ENCODE assay signal across 8 mouse cellular contexts in the genomic region with DNA sequence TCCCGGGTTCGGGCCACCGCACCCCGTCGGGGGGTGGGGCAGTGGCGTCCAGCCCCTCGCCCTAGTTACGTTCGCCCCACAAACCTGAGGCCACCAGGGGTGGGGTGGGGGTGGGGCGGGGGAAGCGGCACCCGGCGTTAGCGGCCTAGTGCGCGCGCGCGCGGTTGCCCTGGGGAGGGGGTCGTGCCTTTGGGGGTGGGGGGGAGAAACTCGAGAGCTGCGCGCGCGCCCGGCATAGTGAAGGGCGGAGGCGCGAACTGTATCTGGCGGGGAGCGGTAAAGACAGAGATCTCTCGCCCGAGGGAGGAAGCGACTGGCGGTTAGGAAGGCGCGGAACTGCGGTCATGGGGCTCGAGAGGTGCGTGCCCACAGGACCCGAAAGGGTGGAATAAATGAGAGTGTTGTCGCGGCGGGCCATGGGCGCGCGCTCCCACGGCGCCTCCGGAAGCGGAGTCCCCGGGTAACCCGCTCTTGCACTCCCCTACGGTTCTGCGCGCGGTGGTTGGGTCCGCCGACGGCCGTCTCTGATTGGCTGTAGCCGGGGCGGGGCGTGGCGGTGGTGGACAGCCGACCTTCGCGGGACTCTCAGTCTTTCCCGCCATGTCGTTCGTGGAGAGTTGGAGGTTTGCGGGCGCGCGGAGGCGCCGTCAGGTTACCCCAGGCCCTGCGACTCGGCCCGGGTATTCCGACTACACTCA. TPM values are rescaled to one million over a fixed set of nuclear protein-coding genes. Genes with fewer than 3 reads are reported as not detected.
DNase-seq lines count a peak whose midpoint lies in the region; ATAC-seq and TF ChIP-seq lines count a peak whose summit lies in the region.

Gene Arl6ip6, plus strand, starts transcription at position 204 of the 698 bp plus-strand sequence.

- no peaks in the 10 kb centered on the region for H3K9me3 ChIP-seq in erythroblast, embryonic 14.5 days (ENCODE audit: control insufficient read depth, low read length)
- H3K9me3 ChIP-seq in heart, embryonic 11.5 days (replicated peaks; ENCODE audit: control insufficient read depth, low read length) = no peaks in the 10 kb centered on the region
- no peaks in the 10 kb centered on the region for H3K9me3 ChIP-seq in kidney, embryonic 16.5 days (ENCODE audit: low read length)

- TF ChIP-seq CTCF in C2C12 (IDR thresholded peaks at IDR 0.05; ENCODE audit: control insufficient read depth, insufficient read depth, insufficient read length) = no peak
- no peak for TF ChIP-seq CTCF in brain, embryonic 14.5 days (IDR thresholded peaks at IDR 0.05; ENCODE audit: borderline replicate concordance, extremely low read depth, insufficient read depth, insufficient read length)
- no peak for TF ChIP-seq CTCF in liver, adult 2 months (IDR thresholded peaks at IDR 0.05; ENCODE audit: low read depth, low read length)

- H3K27ac ChIP-seq in heart, embryonic 11.5 days (ENCODE audit: low read depth, low read length) = peak within 1 kb of the TSS; percentile 95
- peak within 1 kb of the TSS; percentile 97 for H3K27ac ChIP-seq in kidney, embryonic 16.5 days (ENCODE audit: low read length)
- peak within 1 kb of the TSS; percentile 96 for H3K27ac ChIP-seq in liver, adult 2 months (replicated peaks; ENCODE audit: insufficient read depth, low read depth, low read length)

- H3ac ChIP-seq in C2C12 (ENCODE audit: control insufficient read depth, insufficient read length, low read depth) (peak within 1 kb of the TSS; percentile 100), myocyte (ENCODE audit: control insufficient read depth, insufficient read length) (peak within 1 kb of the TSS; percentile 66)

- H3K4me2 ChIP-seq in heart, embryonic 11.5 days = peak within 1 kb of the TSS; percentile 81
- H3K4me2 ChIP-seq in kidney, embryonic 16.5 days (replicated peaks; ENCODE audit: low read depth, low read length) = peak within 1 kb of the TSS; percentile 79
- peak within 1 kb of the TSS; percentile 71 for H3K4me2 ChIP-seq in myocyte (ENCODE audit: low read depth)

- peak; percentile 61; the same call in 1 of the 2 replicates for TF ChIP-seq POLR2A in brain, embryonic 14.5 days (IDR thresholded peaks at IDR 0.05; ENCODE audit: borderline replicate concordance, extremely low read depth, insufficient read depth, insufficient read length, poor library complexity, severe bottlenecking)
- peak; percentile 69; the same call in 1 of the 2 replicates for TF ChIP-seq POLR2A in liver, adult 2 months (IDR thresholded peaks at IDR 0.05; ENCODE audit: extremely low read depth, insufficient read depth, low read length)
- TF ChIP-seq POLR2A in myocyte (IDR thresholded peaks at IDR 0.05; ENCODE audit: insufficient read length, low read depth) = no peak

- WGBS in heart, embryonic 11.5 days (ENCODE audit: insufficient replicate concordance) = under 1% methylated on average over 67 of the region's 82 CpGs
- 0% methylated on average over 75 of the region's 82 CpGs for WGBS in kidney, embryonic 16.5 days
- WGBS in liver, adult 2 months = under 1% methylated on average over 62 of the region's 82 CpGs

- H3K79me3 ChIP-seq in C2C12 (ENCODE audit: low read depth) = peaks cover 59% of the 10 kb centered on the region

- H3K4me1 ChIP-seq in erythroblast, embryonic 14.5 days (ENCODE audit: control insufficient read depth) = peaks cover 36% of the 10 kb centered on the region
- H3K4me1 ChIP-seq in heart, embryonic 11.5 days (ENCODE audit: control insufficient read depth, insufficient read depth, low read length) = peaks cover 6% of the 10 kb centered on the region
- peaks cover 14% of the 10 kb centered on the region for H3K4me1 ChIP-seq in kidney, embryonic 16.5 days (ENCODE audit: insufficient read depth, low read length)
- H3K4me1 ChIP-seq in liver, adult 2 months (ENCODE audit: control insufficient read depth, insufficient read depth, low read length) = 0 out of 2 replicates have a peak, but pooled peaks cover 1% of the 10 kb centered on the region

- ATAC-seq in heart, embryonic 11.5 days (replicated peaks; ENCODE audit: insufficient number of reproducible peaks, low FRiP score, low TSS enrichment) = peak; percentile 92
- peak; percentile 94 for ATAC-seq in kidney, embryonic 16.5 days (ENCODE audit: low FRiP score, low TSS enrichment)

- H3K27me3 ChIP-seq in C2C12 (ENCODE audit: control insufficient read depth, insufficient read depth, insufficient read length) (no peaks in the 10 kb centered on the region), myocyte (ENCODE audit: control insufficient read depth, insufficient read depth, insufficient read length) (no peaks in the 10 kb centered on the region)
- H3K27me3 ChIP-seq in erythroblast, embryonic 14.5 days (ENCODE audit: control insufficient read depth) = no peaks in the 10 kb centered on the region
- H3K27me3 ChIP-seq in heart, embryonic 11.5 days (ENCODE audit: control insufficient read depth, insufficient read depth, low read length) = no peaks in the 10 kb centered on the region
- H3K27me3 ChIP-seq in kidney, embryonic 16.5 days (ENCODE audit: insufficient read depth, low read length) = no peaks in the 10 kb centered on the region
- no peaks in the 10 kb centered on the region for H3K27me3 ChIP-seq in liver, adult 2 months (ENCODE audit: control insufficient read depth, insufficient read depth, low read length)
- no peaks in the 10 kb centered on the region for H3K27me3 ChIP-seq in splenic B cell, adult 2 months (ENCODE audit: control insufficient read depth, insufficient read depth, low read length, poor library complexity, severe bottlenecking)

- peak; percentile 98 for DNase-seq in brain, embryonic 14.5 days (ENCODE audit: low read depth)
- peak; percentile 75 for DNase-seq in liver, adult 2 months (ENCODE audit: extremely low read depth, low read depth, low spot score)
- DNase-seq in splenic B cell, adult 2 months (ENCODE audit: low read depth, low spot score) = peak; percentile 96

- H3K79me2 ChIP-seq in C2C12 (ENCODE audit: control insufficient read depth, insufficient read depth) (peaks cover 86% of the 10 kb centered on the region), myocyte (ENCODE audit: control insufficient read depth, insufficient read depth) (peaks cover 75% of the 10 kb centered on the region)
- H3K79me2 ChIP-seq in liver, adult 2 months (ENCODE audit: control insufficient read depth, insufficient read depth, low read length) = peaks cover 17% of the 10 kb centered on the region; the same call in 1 of the 2 replicates

- H3K36me3 ChIP-seq in C2C12 (ENCODE audit: control insufficient read depth, insufficient read depth) = peaks cover 57% of the 10 kb centered on the region
- peaks cover 63% of the 10 kb centered on the region for H3K36me3 ChIP-seq in erythroblast, embryonic 14.5 days (ENCODE audit: control insufficient read depth)
- H3K36me3 ChIP-seq in heart, embryonic 11.5 days (ENCODE audit: control insufficient read depth, insufficient read depth, low read length) = peaks cover 9% of the 10 kb centered on the region
- peaks cover 17% of the 10 kb centered on the region for H3K36me3 ChIP-seq in kidney, embryonic 16.5 days (ENCODE audit: insufficient read depth, low read length)
- H3K36me3 ChIP-seq in liver, adult 2 months (ENCODE audit: control insufficient read depth, insufficient read depth, low read length) = peaks cover 12% of the 10 kb centered on the region
- peaks cover 17% of the 10 kb centered on the region for H3K36me3 ChIP-seq in myocyte (ENCODE audit: control insufficient read depth, insufficient read depth)
- H3K36me3 ChIP-seq in splenic B cell, adult 2 months (ENCODE audit: control insufficient read depth, insufficient read depth, low read length, poor library complexity, severe bottlenecking) = 0 out of 2 replicates have a peak, but pooled peaks cover 2% of the 10 kb centered on the region

- H3K9ac ChIP-seq in heart, embryonic 11.5 days (ENCODE audit: low read depth, low read length) = peak within 1 kb of the TSS; percentile 93
- peak within 1 kb of the TSS; percentile 98 for H3K9ac ChIP-seq in kidney, embryonic 16.5 days (replicated peaks; ENCODE audit: low read length)
- H3K9ac ChIP-seq in liver, adult 2 months (ENCODE audit: low read depth, low read length) = peak within 1 kb of the TSS; percentile 95

- H3K4me3 ChIP-seq in C2C12 (ENCODE audit: insufficient read depth, poor library complexity, severe bottlenecking) = peak within 1 kb of the TSS; percentile 97
- H3K4me3 ChIP-seq in erythroblast, embryonic 14.5 days (replicated peaks) = peak within 1 kb of the TSS; percentile 70
- peak within 1 kb of the TSS; percentile 89 for H3K4me3 ChIP-seq in heart, embryonic 11.5 days (ENCODE audit: low read depth, low read length)
- H3K4me3 ChIP-seq in kidney, embryonic 16.5 days (ENCODE audit: low read length) = peak within 1 kb of the TSS; percentile 96
- peak within 1 kb of the TSS; percentile 98 for H3K4me3 ChIP-seq in liver, adult 2 months (ENCODE audit: insufficient read depth, low read depth, low read length)
- H3K4me3 ChIP-seq in myocyte = peak within 1 kb of the TSS; percentile 98

TF ChIP-seq in C2C12, 6 proteins besides CTCF, POLR2A, EP300 and RAD21:
- TF ChIP-seq FOSL1 (IDR thresholded peaks at IDR 0.05; ENCODE audit: insufficient read depth, low read length, poor library complexity, severe bottlenecking) (no peak), MAX (IDR thresholded peaks at IDR 0.05) (peak; percentile 27)

TF ChIP-seq in myocyte, 11 proteins besides CTCF, POLR2A, EP300 and RAD21 (continues in another document):
- TF ChIP-seq MYOD1 (IDR thresholded peaks at IDR 0.05; ENCODE audit: control insufficient read depth in 1 of 3, insufficient read length in 2 of 3, low read depth in 2 of 3) (no peak), POLR2AphosphoS2 (IDR thresholded peaks at IDR 0.05; ENCODE audit: insufficient read length, low read depth) (peak; percentile 74), TCF3 (IDR thresholded peaks at IDR 0.05; ENCODE audit: insufficient read length, low read depth) (no peak), SRF (IDR thresholded peaks at IDR 0.05; ENCODE audit: control insufficient read depth, insufficient read length, low read depth) (peak; percentile 10), MYOG (IDR thresholded peaks at IDR 0.05; ENCODE audit: control insufficient read depth in 1 of 3, insufficient read depth in 1 of 3, insufficient read length in 2 of 3, low read depth in 2 of 3) (no peak), E2F4 (IDR thresholded peaks at IDR 0.05; ENCODE audit: insufficient read depth) (peak; percentile 76), TCF12 (IDR thresholded peaks at IDR 0.05; ENCODE audit: insufficient read depth, poor library complexity, severe bottlenecking) (no peak), REST (IDR thresholded peaks at IDR 0.05; ENCODE audit: insufficient read depth, insufficient read length) (no peak), MAX (IDR thresholded peaks at IDR 0.05; ENCODE audit: low read depth) (no peak)

RNA-seq across cellular contexts. Expression of gene Arl6ip6, which starts in this region (rescaled TPM):
- polyA plus RNA-seq in C2C12 (2012; fragmentation: generic; extraction: Trizol) = 13.7 TPM
- polyA plus RNA-seq in brain, embryonic 14.5 days (2012; rRNA removed) = 28.7 and 42.5 TPM in 2 replicates
- polyA plus RNA-seq in erythroblast, embryonic 14.5 days (2012) = 5.0 and 7.0 TPM in 2 replicates
- 38.9 and 41.2 TPM in 2 replicates for polyA plus RNA-seq in heart, embryonic 11.5 days (2014; fragmentation: Nextera tagmentation; extraction: Ambion mirVana)
- 47.3 and 49.8 TPM in 2 replicates for polyA plus RNA-seq in kidney, embryonic 16.5 days (2015; fragmentation: Nextera tagmentation; extraction: Ambion mirVana)
- total RNA-seq in liver, adult 2 months (2014; rRNA removed) = 10.2 and 11.5 TPM in 2 replicates
- 4.2 and 5.2 TPM in 2 replicates for polyA plus RNA-seq in liver, adult 2 months (2012; rRNA removed)
- polyA plus RNA-seq in myocyte (2012; fragmentation: generic; extraction: Trizol) = 8.0 TPM

Comparison
In these comparisons a context has a peak if more than half of its experiments do, and no peak if none do; other contexts are left out.
1. Peak in every context shown above with its lines: DNase-seq, ATAC-seq, H3K4me3 ChIP-seq and H3K27ac ChIP-seq.